Mouse (Mus musculus): Measurements from ENCODE around the gene Myof.

GRCm38 (mm10) chr19:37959076-37959475 is 84.3 kb downstream of the Myof start:
- TF ChIP-seq CTCF (IDR thresholded peaks at IDR 0.05; ENCODE audit: control insufficient read depth, insufficient read depth, insufficient replicate concordance, low read depth, low read length) = no peak
- no peak for TF ChIP-seq POLR2A (IDR thresholded peaks at IDR 0.05; ENCODE audit: control insufficient read depth, low read depth, low read length)
